Mouse (Mus musculus) testis, postnatal 14 days (tissue): ENCODE measurements at regions not wholly inside any gene's neighbourhood (a gene's known extent, or its start where the extent isn't known, plus 50 kb on each side); places are given as distances from the start of the nearest gene placed in this dataset.

Experiments used
- DNase-seq: peaks from one replicate; pipeline ENCODE4 v3.0.0; 2021; ENCODE audit warnings: low spot score

DNA sequence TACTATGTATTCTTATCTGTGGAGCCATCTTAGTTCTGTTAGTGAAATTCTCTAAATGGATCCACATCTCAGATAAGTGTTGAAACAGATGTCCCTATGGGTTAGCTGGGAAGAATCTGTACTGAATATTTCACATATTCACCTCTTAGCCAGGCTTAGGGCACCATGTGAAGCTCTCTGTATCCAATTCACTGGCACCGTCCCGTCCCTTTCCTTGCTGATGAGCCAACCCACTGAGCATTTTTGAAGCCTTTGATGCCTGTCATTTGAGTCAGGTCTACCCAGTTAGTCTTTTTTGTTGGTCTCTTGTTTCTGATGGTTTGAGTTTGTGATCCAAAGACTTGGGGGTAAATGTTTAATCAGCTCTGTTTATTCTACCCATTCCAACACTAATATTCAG, 88.9 kb upstream of the Bmper start:
- DNase-seq: no peak

- DNase-seq: no peak
These were observed 88.3 kb upstream of the Bmper start for GRCm38 (mm10) chr9:23134421-23135118.

GRCm38 (mm10) chr9:23136511-23136910, 86.4 kb upstream of the Bmper start:
- no peak for DNase-seq

GRCm38 (mm10) chr9:23137682-23138210, 85.1 kb upstream of the Bmper start:
- DNase-seq: no peak

- DNase-seq: no peak
These were observed 83.2 kb upstream of the Bmper start for GRCm38 (mm10) chr9:23139580-23140162.

DNA sequence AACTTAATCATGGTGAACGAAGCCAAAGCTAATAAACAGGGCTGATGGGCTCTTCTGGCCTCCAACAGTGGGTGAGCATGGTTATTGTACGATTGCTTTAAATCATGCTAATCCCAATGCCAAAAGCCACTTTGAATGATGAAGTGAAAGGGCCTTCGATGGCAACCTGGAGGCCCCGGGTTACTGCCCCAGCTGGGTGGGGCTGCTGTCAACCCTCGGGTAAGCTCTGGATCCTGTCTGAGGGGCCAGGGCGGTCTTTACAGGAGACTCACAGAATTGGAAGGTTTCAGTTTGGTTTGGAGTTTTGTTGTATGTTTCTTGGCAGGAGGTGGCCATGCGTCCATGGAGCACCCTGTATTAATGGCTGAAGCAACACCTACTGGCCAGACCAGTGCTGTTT, 78.6 kb upstream of the Bmper start:
- no peak for DNase-seq

DNA sequence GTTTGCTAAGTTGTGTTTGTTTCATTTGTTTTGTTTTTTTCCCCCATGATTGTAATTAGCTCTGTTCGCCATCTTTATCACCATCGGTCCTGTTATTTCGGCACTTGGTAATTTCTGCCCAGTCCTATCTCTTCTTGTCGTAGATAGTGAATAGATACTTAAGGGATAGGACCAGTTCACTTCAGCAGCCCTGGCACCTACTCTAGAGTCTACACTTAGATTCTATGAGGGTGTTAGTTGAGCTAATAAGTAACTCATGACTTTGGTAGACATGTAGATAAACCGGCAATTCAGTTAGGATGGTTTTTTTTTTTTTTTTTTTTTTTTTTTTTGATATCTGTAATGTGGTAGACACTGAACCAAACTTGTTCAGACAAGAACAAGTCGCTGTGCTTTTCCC, 72.5 kb upstream of the Bmper start:
- DNase-seq: no peak

- DNase-seq: no peak
These were observed 72.0 kb upstream of the Bmper start for GRCm38 (mm10) chr9:23150874-23151273.

DNA sequence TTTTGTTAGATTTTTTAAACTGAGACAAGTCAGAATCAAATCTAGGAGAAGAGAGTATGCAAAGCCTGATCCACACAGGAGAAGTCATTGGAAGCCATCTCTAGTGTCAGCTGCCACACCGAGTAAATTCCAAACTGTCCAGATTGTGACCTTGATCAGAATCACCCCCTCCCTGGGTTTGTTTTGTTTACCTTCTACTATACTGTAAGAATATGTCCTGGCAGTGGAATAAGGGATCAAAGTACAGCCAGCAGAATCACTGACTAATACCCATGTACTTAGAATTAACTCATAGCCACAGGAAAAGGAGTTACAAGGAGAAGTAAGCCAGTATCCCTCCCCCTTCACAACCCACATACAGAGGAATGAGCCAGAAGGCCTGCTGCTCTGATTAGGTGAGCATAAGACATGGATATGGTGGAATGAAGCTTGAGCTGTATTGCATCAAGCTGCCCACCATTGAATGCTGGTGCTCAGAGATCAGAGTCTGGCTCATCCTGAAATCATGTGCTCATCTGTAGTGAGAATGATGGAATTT, 70.9 kb upstream of the Bmper start:
- DNase-seq: no peak

DNA sequence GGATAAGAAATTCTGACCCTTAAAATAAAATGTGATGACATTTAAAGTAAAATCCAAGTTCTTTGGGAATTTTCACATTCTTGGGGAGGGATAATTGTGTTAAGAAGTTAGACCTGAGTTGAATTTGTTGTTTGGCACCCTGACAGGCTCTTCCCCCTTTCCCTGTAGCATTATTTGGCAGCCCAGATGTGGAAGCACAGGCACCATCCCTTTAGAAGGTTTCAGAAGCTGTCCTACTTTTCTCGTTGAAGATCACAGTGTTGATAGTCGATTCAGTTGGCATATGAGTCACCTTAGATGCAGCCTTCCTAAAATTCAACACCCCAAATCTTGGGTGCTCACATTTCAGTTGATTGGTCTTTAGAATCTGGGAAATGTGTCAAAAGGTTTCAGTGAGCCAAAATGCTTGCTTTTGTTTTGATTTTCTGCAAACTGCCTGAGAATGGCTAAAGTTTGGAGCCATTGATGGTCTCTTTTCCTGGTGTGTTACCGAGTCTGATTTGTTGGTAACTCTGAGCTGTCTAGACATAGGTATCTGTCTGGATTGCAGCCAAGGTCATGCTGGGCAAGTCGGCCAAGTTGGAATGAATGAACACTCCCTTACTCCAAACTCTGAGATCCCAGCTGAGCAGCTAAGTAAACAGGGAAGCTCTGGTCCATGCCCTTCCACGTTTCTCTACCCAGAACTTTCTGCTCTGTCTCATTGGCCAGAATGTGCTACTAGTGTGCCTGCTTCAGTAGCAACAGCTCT, 65.9 kb upstream of the Bmper start:
- no peak for DNase-seq

DNA sequence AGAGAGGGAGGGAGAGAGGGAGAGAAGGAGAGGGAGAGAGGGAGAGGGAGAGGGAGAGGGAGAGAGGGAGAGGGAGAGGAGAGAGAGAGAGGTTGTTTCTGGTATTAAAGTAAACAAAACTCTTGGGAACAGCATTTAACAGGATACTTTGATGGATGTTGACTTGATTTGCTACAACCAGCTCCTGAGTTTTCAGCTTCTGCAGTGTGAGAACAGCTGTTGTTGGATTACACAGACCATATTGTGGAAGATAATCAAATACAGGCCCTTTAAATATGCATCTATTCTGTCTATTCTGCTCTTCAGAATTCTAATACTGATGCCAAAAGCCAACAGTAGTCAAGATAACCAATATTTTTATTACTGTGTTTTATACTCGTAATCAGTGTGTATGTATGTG, 64.4 kb upstream of the Bmper start:
- no peak for DNase-seq

GRCm38 (mm10) chr9:23161346-23161745, 61.5 kb upstream of the Bmper start:
- no peak for DNase-seq

DNA sequence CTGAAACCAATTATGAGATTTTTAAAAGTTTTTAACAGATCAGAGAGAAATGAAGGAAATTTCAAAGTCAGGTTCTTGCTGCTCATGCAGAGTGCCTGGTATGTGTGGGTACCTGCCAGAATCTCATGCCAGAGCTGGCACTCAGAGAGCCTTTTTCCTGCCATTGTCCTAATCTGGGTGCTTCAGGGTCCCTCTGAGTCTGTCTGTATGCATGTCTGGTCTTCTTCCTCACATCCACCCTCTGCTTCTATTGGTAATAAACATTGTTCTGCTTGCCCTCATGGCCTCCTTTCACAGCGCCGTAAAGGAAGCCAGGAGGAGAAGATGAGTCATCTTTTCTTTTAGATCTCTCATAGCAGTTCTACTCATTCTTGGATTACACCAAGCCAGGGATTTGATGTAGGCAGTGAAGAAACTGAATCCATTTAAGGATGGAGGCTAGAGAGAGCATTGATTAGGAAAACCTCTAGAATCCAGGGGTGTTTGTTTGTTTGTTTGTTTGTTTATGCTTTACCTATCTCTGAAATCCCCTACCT, 55.8 kb upstream of the Bmper start:
- no peak for DNase-seq

DNA sequence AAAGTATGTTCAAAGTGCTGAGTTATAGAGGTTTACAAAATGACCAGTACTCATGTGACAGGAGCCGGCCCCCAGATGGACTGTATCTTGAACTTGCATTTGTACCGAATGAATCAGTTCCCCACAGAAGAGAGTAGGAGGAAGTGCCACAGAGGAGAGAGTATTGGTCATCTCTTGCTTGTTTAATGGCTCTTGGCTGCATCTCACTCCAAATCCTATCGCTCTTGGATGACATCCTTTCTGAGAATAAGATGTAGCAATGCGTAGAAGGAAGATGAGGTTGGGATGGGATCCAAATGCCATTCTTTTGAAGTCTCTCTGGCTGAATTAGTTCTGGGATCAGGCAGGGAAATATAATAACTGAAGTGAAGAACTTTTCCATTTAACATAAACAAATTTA, 55.2 kb upstream of the Bmper start:
- no peak for DNase-seq

DNA sequence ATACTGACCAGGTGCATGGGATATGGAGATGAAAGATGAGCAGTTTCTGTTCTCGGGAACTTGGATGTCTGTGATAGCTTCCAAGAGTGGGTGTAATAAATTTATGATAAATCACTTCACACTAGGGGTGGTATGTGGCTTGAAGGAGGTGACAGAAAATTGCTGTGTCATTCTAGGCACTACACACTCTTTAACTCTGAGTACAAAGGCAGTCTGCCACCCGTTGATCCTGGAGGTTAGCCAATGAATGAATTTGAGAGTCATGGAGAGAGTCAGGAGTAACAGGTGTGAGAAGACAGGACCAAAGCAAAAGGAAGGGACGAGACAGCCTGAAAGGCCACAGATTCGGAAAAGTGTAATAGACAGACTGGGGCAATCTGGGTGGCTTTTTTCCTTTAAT, 54.7 kb upstream of the Bmper start:
- no peak for DNase-seq

DNA sequence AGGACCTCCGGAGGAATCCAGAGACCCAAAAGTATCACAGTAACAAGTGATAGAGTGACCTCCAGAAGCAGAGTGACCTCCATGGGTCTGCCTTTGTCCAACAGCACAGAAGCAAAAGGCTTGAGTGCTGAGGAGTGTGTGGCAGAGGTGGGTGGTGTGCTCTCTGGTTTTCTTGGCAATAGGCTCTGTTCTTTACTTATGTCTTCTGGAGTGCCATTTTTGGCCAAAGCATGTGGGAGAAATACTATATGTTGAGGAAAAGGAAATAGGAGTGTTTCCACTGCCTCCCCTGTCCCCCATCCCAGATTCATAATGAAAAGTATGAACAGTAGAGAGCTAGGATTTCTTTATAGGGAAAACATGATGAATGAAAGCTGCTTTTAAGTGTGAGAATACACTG, 51.5 kb upstream of the Bmper start:
- no peak for DNase-seq
